Mouse (Mus musculus) hindbrain, embryonic 10.5 days (tissue): Measurements from ENCODE around the gene Zfp609. TPM values are rescaled to one million over a fixed set of nuclear protein-coding genes. Genes with fewer than 3 reads are reported as not detected.

Experiments
- DNase-seq: peaks from one replicate; pipeline ENCODE4 v3.0.0-alpha.2; 2017; ENCODE audit warnings: low spot score
- H3K27ac ChIP-seq: fragments of 300-500 bp; sonication (generic); 2 replicates; pipeline ENCODE4 v1.5.1; 2016; ENCODE audit warnings: mild to moderate bottlenecking, moderate library complexity
- H3K27me3 ChIP-seq: fragments of 300-500 bp; sonication (generic); 2 replicates; pipeline ENCODE4 v1.6.1; 2016; ENCODE audit warnings: mild to moderate bottlenecking; ENCODE audit not compliant: poor library complexity, insufficient read depth, severe bottlenecking
- H3K36me3 ChIP-seq: fragments of 300-500 bp; sonication (generic); 2 replicates; pipeline ENCODE4 v1.6.1; 2016; ENCODE audit warnings: mild to moderate bottlenecking, moderate library complexity
- H3K4me1 ChIP-seq: fragments of 300-500 bp; sonication (generic); replicated peaks from 2 replicates; pipeline ENCODE4 v1.6.1; 2016; ENCODE audit warnings: mild to moderate bottlenecking
- H3K4me3 ChIP-seq: fragments of 300-500 bp; sonication (generic); 2 replicates; pipeline ENCODE4 v1.5.1; 2016; ENCODE audit warnings: mild to moderate bottlenecking, moderate library complexity
- H3K9me3 ChIP-seq: fragments of 300-500 bp; sonication (generic); 2 replicates; pipeline ENCODE4 v1.6.1; 2016; ENCODE audit warnings: mild to moderate bottlenecking, moderate library complexity
- WGBS: fragments of 180-500 bp; shearing (Covaris S2); methylation state at CpG from one replicate; pipeline ENCODE4 v1.1.7; 2016; 5-methylcytosine and 5-hydroxymethylcytosine counted together
- polyA plus RNA-seq: library from polyadenylated mRNA; unstranded; fragments of >200 nt; fragmentation: Nextera tagmentation; extraction: Ambion mirVana; gene quantifications from 2 replicates; pipeline ENCODE4 v1.2.1, GENCODE M21; 2016

Gene Zfp609
- 6.8 and 9.2 TPM in 2 replicates for polyA plus RNA-seq

DNA sequence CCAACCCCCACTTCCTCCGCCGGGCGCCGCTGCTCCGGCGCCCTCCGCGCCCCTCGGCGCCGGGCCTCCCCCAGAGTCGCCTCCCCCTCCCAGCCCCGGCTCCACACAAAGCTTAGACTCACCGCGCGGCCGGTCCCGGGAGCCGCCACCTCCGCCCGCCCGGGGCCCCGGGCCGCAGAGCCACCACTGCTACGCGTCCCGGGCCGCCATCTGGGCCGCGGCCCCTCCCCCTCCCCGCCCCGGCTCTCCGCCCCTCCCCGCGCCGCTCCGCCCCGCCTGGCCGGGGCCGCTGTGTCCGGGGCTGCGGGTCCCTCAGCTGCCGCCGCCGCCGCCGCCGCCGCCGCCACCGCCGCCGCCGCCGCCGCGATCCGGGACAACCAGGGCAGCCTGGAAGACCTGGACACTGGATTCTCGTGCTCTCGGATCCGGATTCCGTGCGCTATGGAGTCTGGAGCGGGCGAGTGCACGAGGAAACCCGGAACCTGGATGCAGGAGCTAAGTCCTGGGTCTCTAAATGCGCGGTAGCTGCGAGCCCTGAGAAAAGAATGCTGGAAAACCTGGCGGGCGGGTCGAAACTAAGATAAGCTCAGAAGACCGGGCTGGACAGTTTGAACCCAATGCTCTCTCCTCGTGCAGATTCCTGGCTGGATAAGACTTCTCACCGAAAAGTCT, at the start of gene Zfp609:
TSS of gene Zfp609 (minus strand) at position 221 of the 672 bp plus-strand sequence.
- Histone ChIP-seq H3K27me3 (0 out of 2 replicates have a peak, but pooled peaks cover 4% of the 10 kb centered on the region), H3K36me3 (no peaks in the 10 kb centered on the region), H3K9me3 (no peaks in the 10 kb centered on the region), H3K4me1 (peaks cover 71% of the 10 kb centered on the region), H3K4me3 (peak within 1 kb of the TSS; percentile 92), H3K27ac (peak within 1 kb of the TSS; percentile 100)
- peak; percentile 97 for DNase-seq
- WGBS: under 1% methylated on average over 75 of the region's 76 CpGs

- no peaks in the 10 kb centered on the region for H3K27me3 ChIP-seq
- DNase-seq: no peak
- H3K9me3 ChIP-seq: no peaks in the 10 kb centered on the region
- H3K36me3 ChIP-seq: peaks cover 83% of the 10 kb centered on the region
- H3K4me1 ChIP-seq: no peaks in the 10 kb centered on the region
- no peak overlapping the region for H3K27ac ChIP-seq
- WGBS: 73% methylated on average over 1 of the region's 1 CpGs
- H3K4me3 ChIP-seq: no peak overlapping the region
Observed at GRCm38 (mm10) chr9:65859656-65860055, 32.3 kb upstream of the Zfp609 start.

DNA sequence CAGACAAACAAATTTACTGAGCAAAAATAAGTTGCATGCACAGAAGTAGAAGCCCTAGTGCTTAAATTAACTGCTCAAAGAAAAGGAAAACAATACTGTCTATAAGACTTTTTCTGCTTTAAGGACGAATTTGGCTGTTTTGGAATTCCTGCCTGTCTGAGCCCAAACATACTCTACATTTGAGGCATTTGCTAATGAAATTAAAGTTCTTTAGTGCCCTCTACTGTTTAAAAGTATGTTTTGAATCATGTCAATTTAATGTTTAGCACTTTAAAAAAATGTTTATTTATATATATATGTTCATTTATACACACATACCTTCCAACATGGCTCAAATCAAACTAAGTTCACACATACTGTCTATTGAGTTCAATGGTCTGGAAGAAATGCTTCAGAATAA, 22.8 kb upstream of the Zfp609 start:
- Histone ChIP-seq H3K4me1 (peaks cover 6% of the 10 kb centered on the region), H3K4me3 (no peak overlapping the region), H3K27me3 (no peaks in the 10 kb centered on the region), H3K36me3 (peaks cover 34% of the 10 kb centered on the region), H3K27ac (no peak overlapping the region), H3K9me3 (no peaks in the 10 kb centered on the region)
- no peak for DNase-seq
- 30% methylated on average over 1 of the region's 1 CpGs for WGBS

- Histone ChIP-seq H3K27me3 (no peaks in the 10 kb centered on the region), H3K4me1 (peaks cover 15% of the 10 kb centered on the region), H3K9me3 (no peaks in the 10 kb centered on the region), H3K36me3 (peaks cover 14% of the 10 kb centered on the region), H3K4me3 (no peak overlapping the region), H3K27ac (no peak overlapping the region)
- DNase-seq: no peak
Observed at GRCm38 (mm10) chr9:65848154-65848553, 20.8 kb upstream of the Zfp609 start.

DNA sequence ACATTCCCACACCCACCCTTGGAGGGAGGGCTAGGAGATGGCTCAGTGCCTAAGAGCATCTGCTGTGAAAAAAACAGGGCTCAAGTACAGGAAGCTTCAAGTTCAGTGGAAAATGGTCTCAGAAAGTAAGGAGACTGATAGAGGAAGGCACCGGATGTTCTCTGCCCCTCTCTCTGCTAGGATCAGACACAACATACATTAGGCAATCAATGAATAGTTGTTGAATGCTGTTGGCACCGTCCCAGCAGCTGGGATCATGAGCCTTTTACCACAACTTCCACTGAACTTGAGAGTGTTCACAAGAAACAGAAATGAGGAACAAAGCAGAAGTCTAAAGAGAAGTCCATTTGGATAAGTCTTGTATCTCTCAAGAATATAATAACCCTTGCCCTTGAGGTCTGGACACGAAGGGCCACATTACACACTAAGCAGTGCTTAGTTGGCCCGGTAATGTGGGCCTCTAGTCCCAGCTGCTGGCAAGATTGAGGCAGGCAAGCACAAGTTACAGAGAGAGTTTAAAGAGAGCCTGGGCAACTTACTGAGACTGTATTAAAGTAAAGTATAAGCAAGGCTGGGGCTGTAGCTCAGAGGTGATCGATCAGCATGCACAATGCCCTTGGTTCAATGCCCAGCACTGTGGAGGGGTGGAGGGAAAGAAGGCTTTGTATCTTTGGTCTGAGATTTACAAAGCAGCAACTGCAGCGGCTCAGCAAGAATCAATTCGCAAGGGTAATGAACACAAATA, 17.2 kb upstream of the Zfp609 start:
- Histone ChIP-seq H3K27me3 (no peaks in the 10 kb centered on the region), H3K9me3 (no peaks in the 10 kb centered on the region), H3K36me3 (peaks cover 10% of the 10 kb centered on the region), H3K4me1 (peaks cover 15% of the 10 kb centered on the region), H3K4me3 (no peak overlapping the region), H3K27ac (no peak overlapping the region)
- DNase-seq: no peak
- 77% methylated on average over 7 of the region's 7 CpGs for WGBS

DNA sequence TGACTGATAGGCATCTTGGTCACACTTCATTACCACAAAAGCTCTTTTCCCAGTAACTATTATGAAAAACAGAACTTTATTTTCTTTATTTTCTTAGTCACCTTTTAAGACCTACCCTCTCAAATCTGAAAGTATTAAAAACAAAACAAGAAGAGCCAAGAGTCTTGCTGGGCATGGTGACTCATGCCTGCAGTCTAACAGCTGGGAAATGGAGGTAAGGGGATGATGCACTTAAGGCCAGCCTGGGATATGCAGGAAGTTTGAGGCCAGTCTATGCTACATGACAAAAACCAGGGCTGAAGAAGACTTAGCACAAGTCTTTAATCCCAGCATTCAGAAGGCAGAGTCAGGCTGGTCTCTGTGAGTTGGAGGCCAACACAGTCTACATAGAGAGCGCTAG, 12.5 kb upstream of the Zfp609 start:
- peaks cover 8% of the 10 kb centered on the region for H3K4me1 ChIP-seq
- H3K27me3 ChIP-seq: no peaks in the 10 kb centered on the region
- no peak overlapping the region for H3K4me3 ChIP-seq
- WGBS: 96% methylated on average over 1 of the region's 1 CpGs
- H3K9me3 ChIP-seq: no peaks in the 10 kb centered on the region
- peaks cover 25% of the 10 kb centered on the region for H3K36me3 ChIP-seq
- H3K27ac ChIP-seq: no peak overlapping the region
- DNase-seq: no peak

- Histone ChIP-seq H3K36me3 (peaks cover 26% of the 10 kb centered on the region), H3K4me1 (peaks cover 32% of the 10 kb centered on the region), H3K27me3 (no peaks in the 10 kb centered on the region), H3K27ac (no peak overlapping the region), H3K4me3 (no peak overlapping the region), H3K9me3 (no peaks in the 10 kb centered on the region)
- no peak for DNase-seq
Observed at GRCm38 (mm10) chr9:65836916-65837315, 9.6 kb upstream of the Zfp609 start.

- WGBS: 81% methylated on average over 10 of the region's 10 CpGs
- Histone ChIP-seq H3K9me3 (no peaks in the 10 kb centered on the region), H3K4me1 (peaks cover 53% of the 10 kb centered on the region), H3K27me3 (no peaks in the 10 kb centered on the region), H3K27ac (peak overlapping the region; percentile 73), H3K36me3 (peaks cover 23% of the 10 kb centered on the region), H3K4me3 (no peak overlapping the region)
- no peak for DNase-seq
Observed at GRCm38 (mm10) chr9:65834628-65835354, 7.4 kb upstream of the Zfp609 start.

DNA sequence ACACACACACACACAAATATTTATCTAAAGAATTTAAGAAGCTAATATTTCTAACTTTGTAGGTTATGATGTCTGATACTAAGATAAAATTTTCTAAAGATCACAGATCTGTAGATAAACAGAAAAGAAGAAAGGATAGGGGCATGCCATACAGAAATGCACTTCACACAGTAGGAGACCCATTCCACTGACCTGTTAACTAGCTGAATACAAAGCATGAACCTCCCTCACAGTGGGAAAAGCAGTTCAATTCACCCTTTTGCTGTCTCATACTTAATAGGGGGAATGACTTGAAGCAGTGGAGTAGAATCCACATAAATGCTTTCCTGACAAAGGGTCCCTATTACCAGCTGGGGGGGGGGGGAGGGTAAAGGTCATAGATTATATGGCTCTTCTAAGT, 6.3 kb upstream of the Zfp609 start:
- Histone ChIP-seq H3K36me3 (peaks cover 21% of the 10 kb centered on the region), H3K9me3 (no peaks in the 10 kb centered on the region), H3K27me3 (0 out of 2 replicates have a peak, but pooled peaks cover under 1% of the 10 kb centered on the region), H3K4me3 (no peak overlapping the region), H3K4me1 (peaks cover 59% of the 10 kb centered on the region), H3K27ac (peak overlapping the region; percentile 62)
- no peak for DNase-seq

DNA sequence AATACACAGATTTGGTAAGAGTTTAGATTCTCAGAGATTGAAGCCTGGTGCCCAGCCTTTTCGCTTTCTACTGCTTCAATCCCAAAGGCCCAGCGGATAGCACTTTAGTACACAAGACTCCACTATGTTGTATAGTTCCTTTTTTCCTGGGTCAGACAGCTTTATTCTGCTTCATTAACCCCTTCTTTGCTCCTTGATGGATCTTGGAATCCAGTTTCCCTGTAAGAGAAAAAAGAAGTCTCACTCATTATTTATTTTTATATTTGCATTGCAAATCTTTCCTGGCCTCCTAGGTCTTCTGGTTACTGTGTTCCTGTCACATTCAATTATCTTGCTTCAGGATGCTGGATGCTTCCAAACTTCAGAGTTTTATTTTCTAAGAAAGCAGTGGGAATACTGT, 5.9 kb upstream of the Zfp609 start:
- Histone ChIP-seq H3K9me3 (no peaks in the 10 kb centered on the region), H3K27ac (no peak overlapping the region; the same call in 1 of the 2 replicates), H3K4me1 (peaks cover 63% of the 10 kb centered on the region), H3K27me3 (0 out of 2 replicates have a peak, but pooled peaks cover 4% of the 10 kb centered on the region), H3K4me3 (no peak overlapping the region), H3K36me3 (peaks cover 17% of the 10 kb centered on the region)
- 30% methylated on average over 2 of the region's 2 CpGs for WGBS
- no peak for DNase-seq

DNA sequence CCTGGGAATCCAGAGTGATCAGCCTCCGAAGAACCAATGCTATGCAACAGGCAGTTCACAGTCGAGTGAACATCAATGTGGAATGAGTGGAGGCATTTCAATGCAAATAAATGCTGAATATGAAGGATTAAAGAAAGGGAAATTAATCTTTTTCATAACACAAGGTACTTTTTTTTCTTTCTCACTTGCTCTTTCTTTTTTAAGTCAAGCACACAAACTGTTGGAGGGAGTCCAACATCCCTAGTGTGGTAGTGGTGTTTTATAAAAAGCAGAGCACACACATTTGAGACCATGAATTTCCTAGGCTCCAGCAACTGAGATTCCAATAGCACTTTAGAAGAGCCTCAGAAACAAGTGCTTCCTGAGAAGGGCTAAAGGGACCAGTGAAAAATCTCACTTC, 4.7 kb upstream of the Zfp609 start:
- WGBS: 39% methylated on average over 2 of the region's 2 CpGs
- peak overlapping the region; percentile 62 for H3K27ac ChIP-seq
- H3K27me3 ChIP-seq: 0 out of 2 replicates have a peak, but pooled peaks cover 4% of the 10 kb centered on the region
- peaks cover 7% of the 10 kb centered on the region; the same call in 1 of the 2 replicates for H3K36me3 ChIP-seq
- H3K4me3 ChIP-seq: peak overlapping the region; percentile 13; the same call in 1 of the 2 replicates
- H3K4me1 ChIP-seq: peaks cover 67% of the 10 kb centered on the region
- no peaks in the 10 kb centered on the region for H3K9me3 ChIP-seq
- DNase-seq: no peak

DNA sequence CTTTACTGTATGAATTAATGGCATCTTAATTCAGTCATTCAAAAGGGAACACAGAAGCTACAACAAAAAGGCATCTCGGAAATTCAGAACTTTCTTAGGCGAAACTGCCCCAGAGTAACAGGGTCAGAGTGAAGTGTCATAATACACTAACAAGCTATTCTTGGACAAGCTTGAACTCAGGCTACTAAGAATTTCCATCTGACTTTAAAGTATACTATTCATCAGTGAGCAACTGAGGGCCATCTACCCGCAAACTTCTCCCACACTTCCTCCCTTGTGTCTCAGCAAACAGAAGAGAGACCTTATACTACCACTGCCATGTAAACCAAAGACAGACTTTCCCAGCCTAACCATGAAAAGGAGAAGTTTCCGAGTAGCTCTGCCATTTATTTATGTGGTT, 3.8 kb upstream of the Zfp609 start:
- WGBS: 56% methylated on average over 4 of the region's 4 CpGs
- H3K27ac ChIP-seq: peak overlapping the region; percentile 62
- no peaks in the 10 kb centered on the region for H3K9me3 ChIP-seq
- peaks cover 70% of the 10 kb centered on the region for H3K4me1 ChIP-seq
- 0 out of 2 replicates have a peak, but pooled peaks cover 4% of the 10 kb centered on the region for H3K36me3 ChIP-seq
- no peak for DNase-seq
- 0 out of 2 replicates have a peak, but pooled peaks cover 4% of the 10 kb centered on the region for H3K27me3 ChIP-seq
- no peak overlapping the region for H3K4me3 ChIP-seq
